Mouse (Mus musculus) cerebellum, adult 2 months (tissue): ENCODE results near the gene Olfr1352.
"Not testable (repeated sequence)": the region's sequence is repeated elsewhere in the genome, so short reads cannot be mapped to it uniquely, and the experiment has no call there.

ENCODE experiments used
- CTCF ChIP-seq: fragments of 200-500 bp; IDR thresholded peaks from 2 replicates; pipeline ENCODE4 v1.5.1; 2011; ENCODE audit warnings: low read depth, mild to moderate bottlenecking, control low read depth, low read length, moderate library complexity, borderline replicate concordance; ENCODE audit not compliant: insufficient read depth
- POLR2A ChIP-seq: fragments of 200-500 bp; IDR thresholded peaks from 2 replicates; pipeline ENCODE4 v1.6.1; 2011; ENCODE audit warnings: low read length, control low read depth, borderline replicate concordance; ENCODE audit not compliant: insufficient read depth

DNA sequence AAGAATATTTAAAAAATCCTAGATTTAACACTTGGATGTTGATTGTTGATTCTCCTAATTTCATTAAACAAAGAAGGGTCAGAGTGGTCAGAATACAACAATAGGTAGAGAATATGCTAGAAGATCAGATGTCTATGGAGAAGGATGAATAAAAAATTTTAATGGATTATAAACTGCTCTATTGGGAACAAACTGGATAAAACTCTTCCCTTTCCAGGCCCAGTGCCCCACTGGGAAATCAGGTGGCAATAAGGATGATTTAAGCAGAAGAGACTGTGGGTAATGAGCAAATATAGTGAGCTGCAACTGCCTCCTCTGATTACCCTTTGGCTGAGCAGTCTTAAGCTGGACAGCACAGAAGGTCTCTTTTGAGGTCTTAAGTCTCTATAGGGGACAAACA, 17.8 kb upstream of the Olfr1352 start, which contains the start of gene Olfr1353:
- not testable (repeated sequence) for TF ChIP-seq POLR2A, CTCF
